Mouse (Mus musculus): ENCODE data around the gene Plxnd1. TPM values are rescaled to one million over a fixed set of nuclear protein-coding genes. Genes with fewer than 3 reads are reported as not detected.

The Plxnd1 gene
- polyA plus RNA-seq, 1 experiment from 2014 or later: 84.2 TPM

DNA sequence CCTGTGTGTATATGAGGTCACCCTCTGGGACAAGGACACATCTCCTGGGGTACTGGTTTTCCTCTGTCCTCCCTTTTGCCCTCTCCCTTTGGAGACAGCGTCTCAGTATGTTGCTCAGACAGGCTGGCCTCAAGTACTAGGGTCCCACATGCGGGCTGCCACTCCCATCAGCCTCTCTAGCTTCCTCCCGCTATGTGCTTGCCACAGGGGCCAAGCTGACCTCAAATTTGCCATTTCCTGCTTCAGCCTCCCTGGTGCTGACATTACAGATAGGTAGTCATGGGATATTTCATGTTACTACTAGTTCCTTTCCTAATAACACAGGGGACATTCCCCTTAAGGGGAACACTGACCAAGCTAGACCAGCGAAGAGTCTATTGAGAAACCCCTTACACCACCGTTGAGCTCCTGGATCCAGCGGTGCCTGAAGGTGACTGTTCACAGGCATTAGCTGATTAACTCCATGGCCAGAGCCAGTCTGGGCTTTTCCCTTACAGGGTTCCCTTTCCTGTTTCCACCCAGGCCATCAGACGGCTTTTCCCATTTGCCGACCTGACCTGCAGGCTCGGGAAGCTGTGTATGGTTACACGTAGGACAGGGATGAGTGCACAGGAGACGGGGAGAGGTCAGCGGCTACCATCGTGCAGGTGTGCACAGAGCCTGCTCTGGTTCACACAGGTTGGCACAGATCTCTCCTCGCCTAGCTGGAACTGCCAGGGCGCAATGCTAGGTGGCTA lies 21.5 kb downstream of the Plxnd1 start:
- no peak overlapping the region for H3K9ac ChIP-seq
- H3K27me3 ChIP-seq (ENCODE audit: insufficient read depth, low read length): no peaks in the 10 kb centered on the region
- H3K36me3 ChIP-seq (ENCODE audit: insufficient read depth): peaks cover 96% of the 10 kb centered on the region
- H3K4me1 ChIP-seq (ENCODE audit: insufficient read depth): peaks cover 19% of the 10 kb centered on the region
- TF ChIP-seq CTCF (IDR thresholded peaks at IDR 0.05; ENCODE audit: low read depth): no peak
- DNase-seq (no peak), ATAC-seq (ENCODE audit: insufficient read depth) (no peak; the same call in 1 of the 2 replicates)
- H3K4me2 ChIP-seq: no peak overlapping the region
- WGBS: 80% methylated on average over 15 of the region's 15 CpGs
- no peak overlapping the region for H3K27ac ChIP-seq (ENCODE audit: low read depth)
- no peak overlapping the region for H3K4me3 ChIP-seq (ENCODE audit: low read depth, low read length)
- no peaks in the 10 kb centered on the region for H3K9me3 ChIP-seq (ENCODE audit: low read depth, low read length)

DNA sequence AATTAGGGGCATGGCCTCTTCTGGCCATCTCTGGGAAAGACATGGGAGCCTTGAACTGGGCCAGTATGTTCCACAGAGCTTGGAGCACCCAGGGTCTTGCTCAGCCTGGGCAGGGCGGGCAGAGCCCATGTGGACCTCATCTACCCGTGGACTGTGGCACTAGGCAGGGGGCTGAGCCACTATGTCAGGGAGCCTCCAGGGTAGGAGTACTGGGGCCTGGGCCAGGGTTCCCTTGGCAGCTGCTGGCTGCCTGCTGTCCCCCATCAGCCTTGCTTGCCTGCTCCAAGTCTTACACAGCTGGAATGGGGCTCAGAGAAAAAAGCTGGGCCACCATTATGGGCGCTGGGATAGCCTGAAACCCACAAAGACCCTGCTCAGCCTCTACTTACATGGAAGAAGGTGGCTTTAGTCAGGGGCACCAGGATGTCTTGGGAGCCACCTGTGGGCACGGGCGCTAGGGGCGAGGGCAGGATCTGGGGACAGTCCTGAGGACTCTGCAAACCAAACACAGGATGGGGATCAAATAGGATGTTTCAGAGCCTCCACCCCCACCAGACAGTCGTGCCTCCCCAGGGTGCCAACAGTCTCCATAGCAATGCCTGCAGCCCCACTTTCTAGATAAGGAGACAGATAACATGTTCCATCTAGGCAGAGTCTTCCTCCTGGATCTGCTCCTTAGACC lies 22.6 kb downstream of the Plxnd1 start:
- WGBS: 57% methylated on average over 7 of the region's 7 CpGs
- H3K27ac ChIP-seq (ENCODE audit: low read depth): peak overlapping the region; percentile 24
- peak overlapping the region; percentile 20; the same call in 1 of the 2 replicates for H3K9ac ChIP-seq
- H3K4me1 ChIP-seq (ENCODE audit: insufficient read depth): peaks cover 19% of the 10 kb centered on the region
- H3K9me3 ChIP-seq (ENCODE audit: low read depth, low read length): no peaks in the 10 kb centered on the region
- peak; percentile 52 for ATAC-seq (ENCODE audit: insufficient read depth)
- H3K36me3 ChIP-seq (ENCODE audit: insufficient read depth): peaks cover 96% of the 10 kb centered on the region
- DNase-seq: peak; percentile 60
- no peak overlapping the region for H3K4me3 ChIP-seq (ENCODE audit: low read depth, low read length)
- TF ChIP-seq CTCF (IDR thresholded peaks at IDR 0.05; ENCODE audit: low read depth): no peak
- no peaks in the 10 kb centered on the region for H3K27me3 ChIP-seq (ENCODE audit: insufficient read depth, low read length)
- no peak overlapping the region for H3K4me2 ChIP-seq

DNA sequence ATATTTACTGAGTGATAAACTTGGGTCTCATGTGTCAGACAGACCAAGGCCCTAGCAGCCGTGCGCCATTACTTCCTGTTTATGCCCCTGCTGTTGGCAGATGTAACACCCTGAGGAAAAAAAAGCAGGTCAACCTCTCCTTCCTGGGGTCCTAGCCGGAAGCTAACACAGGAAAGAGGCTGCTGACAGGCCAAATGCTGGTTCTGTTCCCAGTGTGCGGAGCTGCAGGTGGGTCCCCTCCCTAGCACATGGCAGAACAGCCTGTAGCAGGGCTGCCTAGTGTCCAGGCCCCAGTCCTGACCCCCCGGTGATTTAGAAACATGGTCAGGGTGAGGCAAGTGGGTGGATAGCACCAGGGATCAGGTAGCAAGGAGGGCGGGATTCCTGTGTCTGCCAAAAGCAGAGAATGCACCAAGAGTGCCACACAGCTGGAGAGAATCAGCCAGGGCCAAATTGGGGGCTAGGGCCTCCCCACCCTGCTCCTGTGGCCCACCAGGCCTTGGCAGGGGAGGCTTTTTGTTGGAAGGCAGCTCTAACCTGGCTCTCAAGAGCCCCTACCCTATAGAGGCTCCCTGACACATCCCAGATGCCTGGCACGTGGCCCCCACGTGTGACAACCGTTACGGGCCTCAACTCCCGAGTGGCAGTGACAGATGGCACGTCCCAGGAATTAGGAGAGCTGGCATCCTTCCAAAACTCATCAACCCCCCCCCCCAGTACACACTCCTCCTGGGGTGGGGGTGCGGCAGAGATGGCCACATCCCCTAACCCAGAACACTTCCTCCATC lies 23.3 kb downstream of the Plxnd1 start:
- whole genome bisulfite sequencing: 31% methylated on average over 13 of the region's 13 CpGs
- peak overlapping the region; percentile 73 for H3K27ac ChIP-seq (ENCODE audit: low read depth)
- DNase-seq (peak; percentile 68), ATAC-seq (ENCODE audit: insufficient read depth) (peak; percentile 44)
- H3K4me2 ChIP-seq: no peak overlapping the region
- TF ChIP-seq CTCF (IDR thresholded peaks at IDR 0.05; ENCODE audit: low read depth): no peak
- H3K27me3 ChIP-seq (ENCODE audit: insufficient read depth, low read length): no peaks in the 10 kb centered on the region
- no peak overlapping the region for H3K9ac ChIP-seq
- H3K36me3 ChIP-seq (ENCODE audit: insufficient read depth): peaks cover 96% of the 10 kb centered on the region
- H3K4me1 ChIP-seq (ENCODE audit: insufficient read depth): peaks cover 19% of the 10 kb centered on the region
- H3K9me3 ChIP-seq (ENCODE audit: low read depth, low read length): no peaks in the 10 kb centered on the region
- no peak overlapping the region for H3K4me3 ChIP-seq (ENCODE audit: low read depth, low read length)

DNA sequence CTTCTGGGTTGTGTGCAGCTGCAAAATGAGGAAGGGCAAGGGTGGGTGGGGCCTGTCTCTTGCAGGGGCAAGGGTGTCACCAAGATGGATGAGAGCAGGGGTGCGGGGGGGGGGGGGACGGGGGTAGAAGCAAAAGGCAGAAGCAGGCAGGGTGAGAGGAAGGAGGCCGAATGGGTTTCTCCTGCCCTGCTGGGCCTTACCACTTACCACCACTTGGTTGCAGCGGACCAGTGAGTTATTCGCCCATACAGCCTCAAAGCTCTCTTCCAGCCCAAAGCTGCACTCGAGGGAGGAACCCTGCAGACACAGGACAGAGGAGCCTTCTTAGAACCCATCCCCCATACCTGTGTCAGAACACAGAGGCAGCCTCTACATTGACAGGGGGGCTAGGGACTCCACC lies 24.9 kb downstream of the Plxnd1 start:
- DNase-seq: no peak
- no peak overlapping the region for H3K9ac ChIP-seq
- H3K4me2 ChIP-seq: no peak overlapping the region
- peaks cover 19% of the 10 kb centered on the region for H3K4me1 ChIP-seq (ENCODE audit: insufficient read depth)
- H3K27ac ChIP-seq (ENCODE audit: low read depth): no peak overlapping the region
- TF ChIP-seq CTCF (IDR thresholded peaks at IDR 0.05; ENCODE audit: low read depth): no peak
- ATAC-seq (ENCODE audit: insufficient read depth): no peak
- H3K36me3 ChIP-seq (ENCODE audit: insufficient read depth): peaks cover 96% of the 10 kb centered on the region
- WGBS: 69% methylated on average over 4 of the region's 6 CpGs
- H3K27me3 ChIP-seq (ENCODE audit: insufficient read depth, low read length): no peaks in the 10 kb centered on the region
- no peaks in the 10 kb centered on the region for H3K9me3 ChIP-seq (ENCODE audit: low read depth, low read length)
- H3K4me3 ChIP-seq (ENCODE audit: low read depth, low read length): no peak overlapping the region

- WGBS: 58% methylated on average over 9 of the region's 9 CpGs
- DNase-seq (no peak), ATAC-seq (ENCODE audit: insufficient read depth) (no peak)
- Histone ChIP-seq H3K4me1 (ENCODE audit: insufficient read depth) (peaks cover 19% of the 10 kb centered on the region), H3K36me3 (ENCODE audit: insufficient read depth) (peaks cover 94% of the 10 kb centered on the region), H3K9ac (no peak overlapping the region), H3K27ac (ENCODE audit: low read depth) (no peak overlapping the region), H3K9me3 (ENCODE audit: low read depth, low read length) (no peaks in the 10 kb centered on the region), H3K27me3 (ENCODE audit: insufficient read depth, low read length) (no peaks in the 10 kb centered on the region), H3K4me3 (ENCODE audit: low read depth, low read length) (no peak overlapping the region), H3K4me2 (no peak overlapping the region)
- no peak for TF ChIP-seq CTCF (IDR thresholded peaks at IDR 0.05; ENCODE audit: low read depth)
These were observed 25.7 kb downstream of the Plxnd1 start for GRCm38 (mm10) chr6:115969103-115969502.

DNA sequence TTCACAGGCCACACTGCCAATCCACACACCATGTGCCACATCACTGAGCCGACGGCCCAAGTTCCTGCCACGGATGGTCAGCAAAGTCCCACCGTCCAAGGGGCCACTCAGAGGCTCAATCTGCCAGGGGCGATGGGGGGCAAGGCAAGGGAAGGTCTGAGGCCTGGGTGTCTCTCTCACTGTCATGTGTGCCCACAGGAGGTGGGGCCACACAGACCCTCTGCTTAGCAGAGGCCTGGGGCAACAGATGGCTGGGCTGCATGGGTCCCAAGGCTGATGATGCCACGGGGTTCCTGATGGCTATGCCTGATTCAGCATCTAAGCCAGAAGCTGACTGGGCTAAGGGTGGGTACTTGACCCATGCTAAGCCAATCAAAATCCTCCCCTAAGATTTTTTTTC lies 26.1 kb downstream of the Plxnd1 start:
- H3K4me2 ChIP-seq: no peak overlapping the region
- no peaks in the 10 kb centered on the region for H3K27me3 ChIP-seq (ENCODE audit: insufficient read depth, low read length)
- H3K36me3 ChIP-seq (ENCODE audit: insufficient read depth): peaks cover 94% of the 10 kb centered on the region
- H3K9me3 ChIP-seq (ENCODE audit: low read depth, low read length): no peaks in the 10 kb centered on the region
- ATAC-seq (ENCODE audit: insufficient read depth) (no peak), DNase-seq (no peak)
- no peak for TF ChIP-seq CTCF (IDR thresholded peaks at IDR 0.05; ENCODE audit: low read depth)
- H3K27ac ChIP-seq (ENCODE audit: low read depth): no peak overlapping the region
- 77% methylated on average over 6 of the region's 6 CpGs for WGBS
- H3K9ac ChIP-seq: no peak overlapping the region
- H3K4me1 ChIP-seq (ENCODE audit: insufficient read depth): peaks cover 19% of the 10 kb centered on the region
- H3K4me3 ChIP-seq (ENCODE audit: low read depth, low read length): no peak overlapping the region

GRCm38 (mm10) chr6:115968086-115968485 lies 26.7 kb downstream of the Plxnd1 start:
- TF ChIP-seq CTCF (IDR thresholded peaks at IDR 0.05; ENCODE audit: low read depth): no peak
- no peak for DNase-seq
- WGBS: 88% methylated on average over 5 of the region's 5 CpGs
- no peak overlapping the region for H3K9ac ChIP-seq
- H3K4me1 ChIP-seq (ENCODE audit: insufficient read depth): peaks cover 19% of the 10 kb centered on the region
- ATAC-seq (ENCODE audit: insufficient read depth): no peak
- H3K4me3 ChIP-seq (ENCODE audit: low read depth, low read length): no peak overlapping the region
- H3K27ac ChIP-seq (ENCODE audit: low read depth): no peak overlapping the region
- no peaks in the 10 kb centered on the region for H3K27me3 ChIP-seq (ENCODE audit: insufficient read depth, low read length)
- H3K9me3 ChIP-seq (ENCODE audit: low read depth, low read length): no peaks in the 10 kb centered on the region
- H3K4me2 ChIP-seq: no peak overlapping the region
- peaks cover 94% of the 10 kb centered on the region for H3K36me3 ChIP-seq (ENCODE audit: insufficient read depth)
